Mouse (Mus musculus): ENCODE results near the gene Trh. TPM values are rescaled to one million over a fixed set of nuclear protein-coding genes. Genes with fewer than 3 reads are reported as not detected.
A peak's percentile ranks its signal among the peaks of the same experiment; 100 is the strongest.

Trh gene
- total RNA-seq (2021), result not detected
- long read RNA-seq, experiment 1, result 0 reads
- long read RNA-seq, experiment 2, result 0 reads

GRCm38 (mm10) chr6:92244591-92244990 is at the start of gene Trh:
Gene Trh (minus strand): TSS chr6:92244650.
- no peak for DNase-seq (ENCODE audit: low spot score in 2 of 2)

DNA sequence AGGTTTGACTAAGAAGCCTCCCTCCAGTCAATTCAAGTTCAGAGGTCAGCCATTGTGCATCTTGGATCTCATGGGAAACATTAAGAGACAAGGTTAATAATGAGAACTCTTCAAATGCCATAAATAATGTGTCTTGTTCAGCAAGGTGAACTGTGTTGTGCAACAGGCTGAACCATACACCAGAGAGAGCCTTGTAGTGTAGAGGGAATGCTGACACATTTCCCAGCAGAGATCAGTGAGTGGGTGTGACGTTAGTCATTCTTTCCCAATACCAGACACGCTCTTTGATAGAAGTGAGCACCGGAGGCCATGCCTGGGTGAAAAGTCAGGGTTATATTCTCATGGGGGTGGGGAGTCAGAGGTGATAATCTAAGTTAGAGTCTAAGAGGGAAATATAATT is 46.4 kb upstream of the Trh start:
- no peak for DNase-seq (ENCODE audit: low spot score in 2 of 2)

DNA sequence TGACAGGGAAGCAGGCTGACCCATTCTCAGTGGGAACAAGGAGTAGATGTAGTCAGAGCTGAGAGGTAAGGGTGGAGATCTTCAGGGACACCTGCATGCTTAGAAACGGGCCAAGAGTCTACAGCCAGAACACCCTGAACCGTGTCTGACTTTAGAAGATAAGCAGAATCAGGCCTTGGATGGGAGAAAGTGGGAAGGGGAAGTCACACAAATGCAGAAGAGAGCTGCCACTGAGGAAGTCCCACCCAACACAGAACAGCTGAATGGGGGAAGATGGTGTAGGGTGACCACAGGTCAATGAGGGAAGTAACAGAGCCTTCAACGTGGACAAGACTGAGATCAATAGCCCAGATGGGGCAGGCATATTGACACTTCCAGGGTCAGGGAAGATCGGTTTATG is 42.4 kb upstream of the Trh start:
- DNase-seq (ENCODE audit: low spot score in 2 of 2), result no peak

- DNase-seq (ENCODE audit: low spot score in 2 of 2), result peak; percentile 34 to 60
Measured at GRCm38 (mm10) chr6:92286258-92286888, 41.9 kb upstream of the Trh start.

GRCm38 (mm10) chr6:92285559-92285958 is 41.1 kb upstream of the Trh start:
- DNase-seq (ENCODE audit: low spot score in 2 of 2), result no peak

- no peak for DNase-seq (ENCODE audit: low spot score in 2 of 2)
Measured at GRCm38 (mm10) chr6:92277179-92277578, 32.7 kb upstream of the Trh start.

- DNase-seq (ENCODE audit: low spot score in 2 of 2), result no peak
Measured at GRCm38 (mm10) chr6:92273652-92274322, 29.3 kb upstream of the Trh start.

DNA sequence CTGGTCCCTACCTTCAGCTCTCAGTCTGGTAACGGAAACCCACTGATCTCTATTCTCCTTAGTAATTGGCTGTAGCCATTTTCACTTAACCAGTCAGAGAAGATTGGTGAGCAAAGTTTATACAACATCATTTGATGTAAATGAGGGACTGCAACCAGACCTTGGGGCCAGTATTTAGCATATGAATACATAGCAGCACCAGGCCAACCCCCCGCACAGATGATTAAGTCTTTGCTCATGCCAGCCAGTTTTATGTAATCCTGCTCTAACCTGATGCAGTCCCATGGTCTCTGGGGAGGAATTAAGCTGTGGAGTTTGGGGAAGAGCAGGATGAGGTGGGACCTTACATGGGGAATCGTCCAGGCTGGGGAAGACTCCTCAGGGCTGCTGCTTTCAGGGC is 28.2 kb upstream of the Trh start:
- no peak for DNase-seq (ENCODE audit: low spot score in 2 of 2)

GRCm38 (mm10) chr6:92269019-92269418 is 24.6 kb upstream of the Trh start:
- DNase-seq (ENCODE audit: low spot score in 2 of 2), result peak in 1 of 2 experiments; percentile 42

DNA sequence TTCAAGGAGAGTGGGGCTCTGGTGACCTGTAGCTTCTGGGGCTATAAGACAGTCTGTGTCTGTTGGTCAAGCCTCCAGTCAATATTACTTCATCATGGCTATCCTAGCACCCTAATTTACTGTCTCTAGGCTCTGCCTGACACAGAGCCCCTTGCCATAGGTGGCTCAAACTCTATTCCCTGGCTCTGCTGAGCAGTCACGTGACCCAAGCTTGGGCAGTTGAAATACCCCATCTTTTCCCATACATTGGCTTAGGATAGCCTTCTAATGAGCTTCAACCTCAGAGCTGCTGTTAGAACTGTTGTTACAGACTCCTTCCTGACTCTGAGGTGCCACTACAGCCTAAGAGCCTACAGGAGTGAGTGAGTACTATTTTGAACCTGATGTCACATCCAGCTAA is 23.6 kb upstream of the Trh start:
- DNase-seq (ENCODE audit: low spot score in 2 of 2), result no peak

DNA sequence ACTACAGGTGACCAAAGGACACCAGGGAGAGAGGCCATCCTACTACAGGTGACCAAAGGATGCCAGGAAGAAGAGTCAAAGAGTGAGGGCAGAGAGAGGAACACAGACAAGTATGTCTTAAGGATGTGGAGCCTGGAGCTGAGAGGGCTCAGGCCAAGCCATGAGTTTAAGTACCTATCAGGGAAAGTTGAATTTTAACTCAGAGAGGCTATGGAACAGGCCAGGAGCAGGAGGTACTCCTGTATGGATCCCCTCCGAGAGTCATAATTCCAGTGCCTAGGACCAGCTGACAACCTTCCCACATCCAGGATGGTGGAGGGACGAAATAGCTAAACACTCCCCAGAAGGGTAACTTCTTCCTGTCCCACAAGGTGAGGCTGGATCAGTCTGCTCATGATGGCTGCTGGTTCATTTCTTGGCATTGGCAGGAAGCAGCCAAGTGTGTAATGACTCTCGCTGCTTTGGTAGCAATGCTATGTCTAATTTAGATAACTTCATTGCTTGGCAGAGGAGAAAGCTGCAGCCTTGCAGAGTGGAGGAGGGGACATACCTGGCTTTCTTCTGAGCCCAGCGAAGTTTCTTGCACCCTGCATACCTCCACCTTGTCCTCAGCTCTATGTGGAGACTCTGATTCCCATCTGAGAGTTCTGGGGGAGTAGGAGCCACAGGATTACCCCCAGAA is 16.9 kb upstream of the Trh start:
- DNase-seq (ENCODE audit: low spot score in 2 of 2), result no peak

DNA sequence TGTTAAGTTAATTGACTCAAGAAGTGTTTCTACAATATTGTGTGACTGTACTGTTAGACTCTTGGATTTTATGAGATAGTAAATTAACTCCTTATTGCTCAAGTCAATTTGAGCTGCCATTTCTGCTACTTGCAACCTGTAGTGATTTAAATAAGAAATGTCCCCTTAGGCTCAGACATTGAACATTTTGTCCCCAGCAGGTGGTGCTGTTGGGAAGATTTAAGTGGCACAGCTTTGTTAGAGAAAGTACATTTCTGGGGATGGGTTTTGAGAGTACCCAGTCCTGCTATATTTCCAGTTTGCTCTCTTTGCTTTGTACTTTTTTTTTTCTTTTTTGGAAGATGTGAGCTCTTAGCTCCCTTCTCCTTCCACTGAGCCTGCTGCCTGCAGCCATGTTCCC is 10.9 kb upstream of the Trh start:
- no peak for DNase-seq (ENCODE audit: low spot score in 2 of 2)

DNA sequence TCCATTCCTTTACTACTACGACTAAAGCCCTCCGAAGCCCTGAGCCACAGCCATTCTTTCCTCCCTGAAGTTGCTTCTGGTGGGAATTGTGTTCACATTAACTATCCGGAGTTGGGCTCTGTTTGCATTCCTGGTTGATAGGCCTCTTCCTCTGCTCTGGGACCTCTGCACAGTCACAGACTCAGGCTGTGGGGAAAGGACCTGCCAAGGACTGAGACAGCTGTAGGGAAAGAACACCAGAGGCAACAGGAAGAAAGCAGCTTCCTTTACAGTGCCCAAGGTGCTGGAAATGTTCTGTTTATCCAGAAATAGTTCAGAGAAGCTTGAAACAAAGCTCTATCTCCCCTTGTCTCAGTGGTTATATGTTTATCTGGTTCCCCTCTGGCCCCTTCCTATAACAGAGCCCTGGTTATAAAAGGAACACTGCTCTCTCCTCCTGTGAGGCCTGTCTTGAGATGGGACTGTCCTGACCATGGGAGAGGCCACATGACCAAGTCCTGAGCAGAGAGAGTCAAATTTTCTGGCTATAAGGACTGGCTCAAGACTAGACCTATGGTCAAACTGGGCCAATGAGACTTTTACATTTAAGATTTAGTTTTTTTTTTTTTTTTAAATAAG is 8.9 kb upstream of the Trh start:
- DNase-seq (ENCODE audit: low spot score in 2 of 2), result no peak

GRCm38 (mm10) chr6:92247215-92247919 is 2.9 kb upstream of the Trh start:
- no peak for DNase-seq (ENCODE audit: low spot score in 2 of 2)

DNA sequence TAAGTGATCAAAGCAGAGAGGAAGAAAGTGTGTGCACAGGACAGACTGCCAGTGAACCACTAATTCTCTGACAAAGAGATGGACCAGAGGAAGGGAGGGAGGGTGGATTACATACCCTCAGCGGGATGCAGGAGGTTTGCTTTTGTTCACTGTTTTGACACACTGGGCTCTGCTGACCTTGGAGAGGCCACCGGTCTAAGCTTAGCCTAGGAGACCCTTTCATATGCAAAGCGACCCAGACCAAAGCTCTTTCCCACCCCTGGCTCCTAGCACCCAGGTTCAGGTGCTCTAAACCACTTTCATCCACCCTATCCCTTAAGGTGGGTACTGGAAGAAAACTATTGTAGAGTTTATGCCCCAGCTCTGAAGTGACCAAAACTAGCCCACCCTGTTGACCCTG is 1.9 kb upstream of the Trh start:
- no peak for DNase-seq (ENCODE audit: low spot score in 2 of 2)

GRCm38 (mm10) chr6:92241178-92241906 is 3.1 kb downstream of the Trh start:
- DNase-seq (ENCODE audit: low spot score in 2 of 2), result peak in 1 of 2 experiments; percentile 37

- DNase-seq (ENCODE audit: low spot score in 2 of 2), result no peak
Measured at GRCm38 (mm10) chr6:92235036-92235435, 9.4 kb downstream of the Trh start.

DNA sequence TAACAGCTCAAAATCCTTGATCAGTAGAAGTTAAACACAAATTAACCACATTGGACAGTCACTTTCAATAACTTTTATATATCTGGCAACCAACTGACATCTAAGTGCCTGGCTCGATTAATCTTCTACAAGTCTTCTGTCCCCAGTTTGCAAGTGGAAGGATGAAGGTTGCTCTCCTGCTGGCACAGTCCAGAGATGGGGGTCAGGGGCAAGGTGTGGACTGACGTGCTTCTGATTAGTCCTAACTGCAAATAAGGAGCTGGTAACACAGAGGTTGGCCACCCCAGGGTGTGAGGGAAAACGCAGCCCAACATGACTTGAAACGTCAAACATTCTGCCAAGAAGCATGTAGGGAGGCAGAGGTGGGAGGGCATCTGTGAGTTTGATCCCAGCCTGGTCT is 12.7 kb downstream of the Trh start:
- DNase-seq (ENCODE audit: low spot score in 2 of 2), result no peak

GRCm38 (mm10) chr6:92231356-92231755 is 13.1 kb downstream of the Trh start:
- DNase-seq (ENCODE audit: low spot score in 2 of 2), result no peak

DNA sequence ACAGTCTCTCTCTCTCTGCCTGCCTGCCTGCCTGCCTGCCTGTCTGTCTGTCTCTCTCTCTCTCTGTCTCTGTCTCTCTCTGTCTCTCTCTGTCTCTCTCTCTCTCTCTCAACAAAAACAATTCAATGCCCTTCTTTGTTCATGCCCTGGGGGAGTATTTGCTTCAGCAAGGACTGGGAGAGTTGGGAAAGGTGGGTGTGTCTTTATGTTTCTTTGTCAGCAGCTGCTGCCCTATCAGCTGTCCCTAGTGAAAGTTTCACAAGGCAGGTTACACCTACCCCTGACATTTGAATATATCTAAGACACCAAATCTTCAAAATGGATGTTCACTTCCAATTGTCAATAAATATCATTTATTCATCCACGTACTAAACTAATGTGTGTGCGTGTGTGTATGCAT is 14.9 kb downstream of the Trh start:
- no peak for DNase-seq (ENCODE audit: low spot score in 2 of 2)

- no peak for DNase-seq (ENCODE audit: low spot score in 2 of 2)
Measured at GRCm38 (mm10) chr6:92229103-92229502, 15.3 kb downstream of the Trh start.

All from gastrocnemius, postnatal 4 days (tissue).